Mouse (Mus musculus) retina, postnatal 7 days (tissue): Measurements from ENCODE around the gene Pabpn1l.
"Not testable (repeated sequence)": the region's sequence is repeated elsewhere in the genome, so short reads cannot be mapped to it uniquely, and the experiment has no call there.

Source experiments
- DNase-seq: peaks from one replicate; pipeline ENCODE4 v3.0.0-alpha.2; 2012; ENCODE audit warnings: low read depth, low spot score

Pabpn1l gene

GRCm38 (mm10) chr8:122575735-122576647, 46.5 kb downstream of the Pabpn1l start:
- no peak for DNase-seq

DNA sequence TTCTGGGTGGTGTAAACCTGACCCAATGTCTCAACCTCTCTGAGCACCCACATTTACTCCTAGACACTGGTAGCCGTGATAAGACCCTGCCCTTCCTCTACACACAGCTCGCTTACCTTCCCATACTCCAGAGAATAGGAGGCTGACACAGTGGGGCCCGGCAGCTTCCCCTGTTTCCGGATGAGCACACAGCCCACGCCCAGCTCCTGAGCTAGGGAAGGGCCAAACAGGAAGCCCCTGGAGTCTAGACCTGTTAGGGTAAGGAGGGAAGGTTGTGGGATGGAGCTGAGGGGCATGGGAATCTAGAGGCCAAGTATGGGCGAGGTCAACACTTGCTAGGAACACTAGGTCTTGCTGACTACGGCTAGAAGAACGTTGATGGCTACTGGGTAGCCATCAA, 47.3 kb downstream of the Pabpn1l start:
- DNase-seq = no peak

DNA sequence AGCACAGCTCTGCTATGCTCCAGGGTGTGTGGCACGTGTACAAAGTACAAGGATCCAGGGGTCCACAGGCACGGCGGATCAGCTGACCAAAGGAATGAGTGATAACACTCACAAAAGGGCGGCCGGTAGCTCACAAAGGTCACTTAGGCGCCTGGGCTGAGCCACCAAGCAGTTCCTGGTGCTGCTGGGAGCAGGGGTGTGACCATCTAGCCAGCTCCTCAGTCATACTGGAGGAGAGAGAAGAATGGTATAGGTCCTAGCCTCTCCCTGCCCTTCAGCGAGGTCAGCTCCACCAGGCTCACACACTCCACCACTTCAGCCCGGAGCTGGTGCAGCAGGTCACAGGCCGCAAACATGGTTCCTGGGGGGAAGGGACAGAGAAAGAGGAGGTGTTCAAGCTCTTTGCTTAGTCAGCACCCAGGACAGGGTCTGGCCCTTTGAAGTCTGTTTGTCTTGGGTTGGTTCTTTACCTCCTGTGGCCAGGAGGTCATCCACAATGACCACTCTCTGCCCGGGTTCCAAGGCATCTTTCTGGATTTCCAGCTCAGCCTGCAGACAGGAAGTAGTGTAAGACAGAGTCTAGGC, 47.8 kb downstream of the Pabpn1l start:
- no peak for DNase-seq

DNA sequence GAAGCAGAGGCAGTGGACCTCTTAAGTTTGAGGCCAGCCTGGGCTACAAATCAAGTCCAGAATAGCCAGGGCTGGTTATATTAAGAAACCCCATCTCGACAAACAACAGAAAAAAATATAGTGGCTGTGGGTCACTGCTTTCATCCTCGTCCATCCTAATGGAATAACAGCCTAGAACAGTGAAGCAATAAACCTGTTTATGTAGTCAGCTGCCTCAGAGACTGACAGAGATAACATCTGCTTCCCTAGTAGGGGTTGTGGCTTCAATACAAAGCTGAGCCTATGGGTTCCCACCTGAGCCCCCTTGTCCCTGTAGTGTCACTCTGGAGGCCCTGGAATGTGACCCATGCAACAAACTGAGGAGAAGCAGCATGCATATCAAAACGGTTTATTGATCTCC, 48.3 kb downstream of the Pabpn1l start:
- no peak for DNase-seq

GRCm38 (mm10) chr8:122573577-122573976, 49.0 kb downstream of the Pabpn1l start:
- no peak for DNase-seq

DNA sequence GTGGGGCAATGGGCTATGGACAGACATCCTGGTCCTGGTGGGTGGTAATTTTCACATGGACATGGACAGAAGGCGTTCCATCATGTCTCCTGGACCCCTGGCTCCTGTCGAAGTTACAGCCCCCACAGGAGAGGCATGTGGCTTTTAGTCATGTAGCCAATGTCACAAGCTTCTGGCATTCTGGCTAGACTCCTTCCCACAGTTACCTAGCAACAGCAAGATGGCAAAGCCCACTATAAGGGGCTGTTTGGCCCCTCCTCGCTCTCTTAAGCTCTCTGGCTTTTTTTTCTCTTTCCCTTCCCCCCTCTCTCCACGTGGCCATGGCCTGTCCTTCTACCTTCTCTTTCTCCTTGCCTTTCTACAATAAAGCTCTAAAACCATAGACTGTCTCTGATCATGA, 49.4 kb downstream of the Pabpn1l start:
- DNase-seq = not testable (repeated sequence)

DNA sequence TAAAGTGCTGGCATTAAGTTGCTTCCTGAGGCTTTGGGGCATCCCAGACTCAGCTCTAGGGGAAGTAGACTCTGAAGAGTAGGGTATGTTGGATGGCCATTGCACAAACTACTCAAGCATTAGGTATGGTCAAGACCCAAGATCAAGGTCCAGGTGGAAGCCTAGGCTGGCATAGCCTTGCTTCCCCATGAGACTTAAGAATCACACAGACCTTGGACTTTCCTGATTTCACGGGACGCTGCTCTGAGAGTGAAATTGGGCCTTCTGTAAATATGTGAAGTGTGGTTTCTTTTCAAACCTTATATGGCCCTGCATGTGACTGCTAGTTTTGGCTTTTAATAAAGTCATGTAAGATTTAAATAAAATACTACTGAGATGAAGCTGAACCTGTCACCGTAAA, 49.8 kb downstream of the Pabpn1l start:
- no peak for DNase-seq

DNA sequence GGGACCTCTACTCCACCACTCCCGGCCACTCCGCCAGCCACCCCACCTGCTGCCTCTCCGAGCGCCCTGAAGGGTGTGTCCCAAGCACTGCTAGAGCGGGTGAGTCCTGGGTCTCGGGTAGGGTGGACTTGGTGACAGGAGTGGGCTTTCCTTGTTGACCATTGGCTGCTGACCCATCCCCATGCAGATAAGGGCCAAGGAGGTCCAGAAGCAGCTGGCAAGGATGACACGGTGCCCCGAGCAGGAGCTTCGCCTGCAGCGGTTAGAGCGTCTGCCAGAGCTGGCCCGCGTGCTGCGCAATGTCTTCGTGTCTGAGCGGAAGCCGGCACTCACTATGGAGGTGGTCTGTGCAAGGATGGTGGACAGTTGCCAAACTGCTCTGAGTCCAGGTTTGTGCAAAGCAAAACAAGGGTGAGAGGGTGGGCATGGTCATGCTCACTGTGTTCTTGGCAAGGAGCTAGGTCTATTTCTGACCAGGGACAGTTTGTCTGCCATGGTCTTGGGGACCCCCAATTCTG, 50.7 kb downstream of the Pabpn1l start:
- no peak for DNase-seq

GRCm38 (mm10) chr8:122571153-122571552, 51.4 kb downstream of the Pabpn1l start:
- DNase-seq = no peak

- DNase-seq = no peak
Measured at GRCm38 (mm10) chr8:122569996-122570395, 52.5 kb downstream of the Pabpn1l start.
